Mouse (Mus musculus): ENCODE results near the gene Ctps2. TPM values are rescaled to one million over a fixed set of nuclear protein-coding genes. Genes with fewer than 3 reads are reported as not detected.

Gene Ctps2
- polyA plus RNA-seq, 1 experiment: 6.7 TPM

DNA sequence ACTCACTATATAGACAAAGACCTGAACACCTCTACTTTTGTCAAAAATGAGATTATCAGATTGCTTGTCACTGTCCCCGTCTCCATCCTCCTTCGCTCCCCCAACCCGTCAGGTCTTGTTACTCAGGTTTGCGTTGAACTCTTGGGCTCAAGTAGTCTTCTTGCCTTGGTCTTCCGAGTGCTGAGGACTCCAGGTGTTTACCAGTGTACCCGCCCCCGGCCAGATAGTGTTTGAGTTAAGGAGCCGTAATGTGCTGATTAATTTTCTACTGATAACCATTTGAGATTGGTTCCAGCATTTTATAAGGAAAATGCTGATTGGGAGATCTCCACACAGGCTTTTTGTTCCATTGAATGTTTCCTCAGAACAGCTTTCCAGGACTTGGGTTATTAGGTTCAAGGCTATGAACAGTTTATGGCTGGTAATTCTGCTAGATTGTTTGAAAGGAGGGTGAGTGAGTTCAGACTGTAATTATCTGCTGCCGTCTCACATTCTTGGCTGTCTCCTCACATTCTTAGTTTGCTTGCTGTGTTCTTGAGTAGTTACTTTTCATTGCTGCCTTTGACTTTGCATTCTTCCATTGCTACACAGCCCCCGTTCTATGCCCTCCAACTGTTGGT is 85.9 kb downstream of the Ctps2 start:
- no peaks in the 10 kb centered on the region for H3K4me1 ChIP-seq (ENCODE audit: control insufficient read depth, insufficient read depth, low read length)
- H3K36me3 ChIP-seq (ENCODE audit: control insufficient read depth, insufficient read depth, low read length): no peaks in the 10 kb centered on the region
- H3K4me3 ChIP-seq (ENCODE audit: control insufficient read depth, low read depth, low read length): no peak overlapping the region
- no peak for TF ChIP-seq POLR2A (IDR thresholded peaks at IDR 0.05; ENCODE audit: control insufficient read depth, low read depth, low read length)
- H3K27me3 ChIP-seq (ENCODE audit: control insufficient read depth, insufficient read depth, low read length): no peaks in the 10 kb centered on the region
- no peak overlapping the region for H3K27ac ChIP-seq (ENCODE audit: control insufficient read depth, insufficient read depth, low read depth, low read length)

DNA sequence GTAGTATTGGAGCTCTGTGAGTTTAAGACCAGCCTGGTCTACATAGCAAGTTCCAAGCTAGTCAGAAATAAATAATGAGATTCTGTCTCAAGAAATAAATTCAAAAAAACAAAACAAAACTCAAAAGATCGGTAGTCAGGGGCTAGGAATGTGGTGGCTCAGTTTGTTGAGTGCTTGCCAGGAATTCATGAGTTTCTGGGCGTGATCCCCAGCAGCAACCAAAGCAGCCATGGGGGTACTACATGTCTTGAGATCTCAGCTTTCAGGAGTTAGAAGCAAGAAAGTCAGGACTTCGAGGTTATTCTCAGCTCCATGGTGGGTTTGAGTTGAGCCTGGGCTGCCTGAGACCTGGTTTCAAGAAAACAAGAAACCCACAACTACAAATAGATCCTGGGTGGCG is 90.4 kb downstream of the Ctps2 start:
- H3K36me3 ChIP-seq (ENCODE audit: control insufficient read depth, insufficient read depth, low read length): no peaks in the 10 kb centered on the region
- TF ChIP-seq POLR2A (IDR thresholded peaks at IDR 0.05; ENCODE audit: control insufficient read depth, low read depth, low read length): no peak
- no peak for TF ChIP-seq CTCF (IDR thresholded peaks at IDR 0.05; ENCODE audit: control insufficient read depth, insufficient read depth, insufficient replicate concordance, low read depth, low read length)
- H3K27ac ChIP-seq (ENCODE audit: control insufficient read depth, insufficient read depth, low read depth, low read length): no peak overlapping the region
- H3K4me3 ChIP-seq (ENCODE audit: control insufficient read depth, low read depth, low read length): no peak overlapping the region
- H3K27me3 ChIP-seq (ENCODE audit: control insufficient read depth, insufficient read depth, low read length): no peaks in the 10 kb centered on the region
- H3K4me1 ChIP-seq (ENCODE audit: control insufficient read depth, insufficient read depth, low read length): no peaks in the 10 kb centered on the region

- Histone ChIP-seq H3K4me3 (ENCODE audit: control insufficient read depth, low read depth, low read length) (no peak overlapping the region), H3K27me3 (ENCODE audit: control insufficient read depth, insufficient read depth, low read length) (no peaks in the 10 kb centered on the region), H3K36me3 (ENCODE audit: control insufficient read depth, insufficient read depth, low read length) (no peaks in the 10 kb centered on the region), H3K4me1 (ENCODE audit: control insufficient read depth, insufficient read depth, low read length) (no peaks in the 10 kb centered on the region), H3K27ac (ENCODE audit: control insufficient read depth, insufficient read depth, low read depth, low read length) (no peak overlapping the region)
- TF ChIP-seq CTCF (IDR thresholded peaks at IDR 0.05; ENCODE audit: control insufficient read depth, insufficient read depth, insufficient replicate concordance, low read depth, low read length) (no peak), POLR2A (IDR thresholded peaks at IDR 0.05; ENCODE audit: control insufficient read depth, low read depth, low read length) (no peak)
Observed at GRCm38 (mm10) chrX:162992121-162992520, 91.1 kb downstream of the Ctps2 start.

DNA sequence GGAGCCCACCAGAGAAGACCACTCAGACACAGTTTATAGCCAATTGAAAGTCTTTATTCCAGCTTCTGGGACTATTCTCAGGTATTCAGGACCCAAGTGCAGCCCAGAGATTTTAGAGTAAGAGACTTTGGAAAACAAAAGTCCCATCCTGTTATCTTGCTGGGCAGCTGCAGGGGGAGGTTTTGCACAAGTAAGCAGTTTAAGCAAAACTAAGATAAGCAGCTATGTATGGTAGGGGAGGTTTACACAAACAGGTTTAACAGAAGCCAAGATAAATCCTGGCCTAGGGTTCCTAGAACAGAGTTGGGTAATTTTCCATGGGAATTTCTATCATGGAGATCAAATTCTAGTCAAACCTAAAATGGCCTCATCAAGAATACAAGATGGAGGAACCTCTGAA is 126.8 kb downstream of the Ctps2 start:
- TF ChIP-seq POLR2A (IDR thresholded peaks at IDR 0.05; ENCODE audit: control insufficient read depth, low read depth, low read length) (no peak), CTCF (IDR thresholded peaks at IDR 0.05; ENCODE audit: control insufficient read depth, insufficient read depth, insufficient replicate concordance, low read depth, low read length) (no peak)
- Histone ChIP-seq H3K4me1 (ENCODE audit: control insufficient read depth, insufficient read depth, low read length) (no peaks in the 10 kb centered on the region), H3K27me3 (ENCODE audit: control insufficient read depth, insufficient read depth, low read length) (no peaks in the 10 kb centered on the region), H3K4me3 (ENCODE audit: control insufficient read depth, low read depth, low read length) (no peak overlapping the region), H3K27ac (ENCODE audit: control insufficient read depth, insufficient read depth, low read depth, low read length) (no peak overlapping the region), H3K36me3 (ENCODE audit: control insufficient read depth, insufficient read depth, low read length) (no peaks in the 10 kb centered on the region)

DNA sequence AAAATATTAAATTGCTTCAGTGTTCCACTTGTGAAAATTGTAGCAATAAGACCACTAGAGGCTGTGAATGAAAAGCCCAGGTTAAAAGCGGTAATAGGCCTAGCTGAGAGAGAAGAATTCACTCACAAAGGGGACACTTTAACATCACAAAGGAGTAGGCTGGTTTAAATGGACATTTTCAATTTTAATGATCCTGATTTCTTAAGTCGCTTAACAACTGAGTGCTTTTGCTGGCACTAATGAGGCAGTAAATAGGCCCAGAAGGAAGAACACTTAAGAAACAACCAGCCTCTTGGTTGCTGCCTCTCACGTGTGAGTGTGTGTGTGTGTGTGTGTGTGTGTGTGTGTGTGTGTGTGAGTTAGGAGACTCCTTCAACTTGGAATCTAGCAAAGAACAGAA is 137.7 kb downstream of the Ctps2 start:
- Histone ChIP-seq H3K36me3 (ENCODE audit: control insufficient read depth, insufficient read depth, low read length) (no peaks in the 10 kb centered on the region), H3K4me1 (ENCODE audit: control insufficient read depth, insufficient read depth, low read length) (no peaks in the 10 kb centered on the region), H3K27ac (ENCODE audit: control insufficient read depth, insufficient read depth, low read depth, low read length) (no peak overlapping the region), H3K4me3 (ENCODE audit: control insufficient read depth, low read depth, low read length) (no peak overlapping the region), H3K27me3 (ENCODE audit: control insufficient read depth, insufficient read depth, low read length) (no peaks in the 10 kb centered on the region)
- no peak for TF ChIP-seq POLR2A (IDR thresholded peaks at IDR 0.05; ENCODE audit: control insufficient read depth, low read depth, low read length)
- TF ChIP-seq CTCF (IDR thresholded peaks at IDR 0.05; ENCODE audit: control insufficient read depth, insufficient read depth, insufficient replicate concordance, low read depth, low read length): no peak

- Histone ChIP-seq H3K4me1 (ENCODE audit: control insufficient read depth, insufficient read depth, low read length) (no peaks in the 10 kb centered on the region), H3K4me3 (ENCODE audit: control insufficient read depth, low read depth, low read length) (no peak overlapping the region), H3K36me3 (ENCODE audit: control insufficient read depth, insufficient read depth, low read length) (no peaks in the 10 kb centered on the region), H3K27ac (ENCODE audit: control insufficient read depth, insufficient read depth, low read depth, low read length) (no peak overlapping the region), H3K27me3 (ENCODE audit: control insufficient read depth, insufficient read depth, low read length) (no peaks in the 10 kb centered on the region)
- TF ChIP-seq CTCF (IDR thresholded peaks at IDR 0.05; ENCODE audit: control insufficient read depth, insufficient read depth, insufficient replicate concordance, low read depth, low read length): no peak
- no peak for TF ChIP-seq POLR2A (IDR thresholded peaks at IDR 0.05; ENCODE audit: control insufficient read depth, low read depth, low read length)
Observed at GRCm38 (mm10) chrX:163042771-163043170, 141.7 kb downstream of the Ctps2 start.

DNA sequence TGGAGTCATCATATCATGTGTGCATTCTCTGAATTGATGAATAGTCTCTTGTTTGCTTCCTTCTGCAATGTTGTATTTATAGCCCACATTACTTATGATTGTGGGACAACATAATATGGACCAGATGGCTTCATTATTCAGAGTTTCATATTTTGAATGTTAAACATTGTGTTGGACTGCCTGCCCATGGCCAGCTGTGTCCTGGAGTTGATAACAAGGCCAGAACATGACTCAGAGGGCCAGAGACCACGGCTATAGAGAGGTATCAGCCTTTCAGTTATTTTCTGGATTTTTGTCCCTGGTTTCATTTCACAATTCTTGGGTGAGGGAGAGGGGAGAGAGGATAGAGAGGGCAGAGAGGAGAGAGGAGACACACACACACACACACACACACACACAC is 162.9 kb downstream of the Ctps2 start:
- TF ChIP-seq CTCF (IDR thresholded peaks at IDR 0.05; ENCODE audit: control insufficient read depth, insufficient read depth, insufficient replicate concordance, low read depth, low read length) (no peak), POLR2A (IDR thresholded peaks at IDR 0.05; ENCODE audit: control insufficient read depth, low read depth, low read length) (no peak)
- Histone ChIP-seq H3K4me3 (ENCODE audit: control insufficient read depth, low read depth, low read length) (no peak overlapping the region), H3K27me3 (ENCODE audit: control insufficient read depth, insufficient read depth, low read length) (no peaks in the 10 kb centered on the region), H3K4me1 (ENCODE audit: control insufficient read depth, insufficient read depth, low read length) (no peaks in the 10 kb centered on the region), H3K27ac (ENCODE audit: control insufficient read depth, insufficient read depth, low read depth, low read length) (no peak overlapping the region), H3K36me3 (ENCODE audit: control insufficient read depth, insufficient read depth, low read length) (no peaks in the 10 kb centered on the region)

Other genes with a start within 250 kb of the Ctps2 start
- gene Rbbp7, start 140.8 kb upstream of the Ctps2 start, polyA plus RNA-seq (2012; rRNA removed): 39.4 and 51.9 TPM in 2 replicates
- 1.3 and 1.7 TPM in 2 replicates for gene Txlng, start 71.8 kb upstream of the Ctps2 start, polyA plus RNA-seq (2012; rRNA removed)
- gene Syap1, start 12.8 kb upstream of the Ctps2 start, polyA plus RNA-seq (2012; rRNA removed): 6.0 and 8.9 TPM in 2 replicates
- not detected in 2 replicates for gene S100g, start 63.4 kb downstream of the Ctps2 start, polyA plus RNA-seq (2012; rRNA removed)